Mouse (Mus musculus): Measurements from ENCODE around the gene Frmpd2. TPM values are rescaled to one million over a fixed set of nuclear protein-coding genes. Genes with fewer than 3 reads are reported as not detected.

Frmpd2 gene
- polyA plus RNA-seq, 1 experiment: 11.2 TPM

DNA sequence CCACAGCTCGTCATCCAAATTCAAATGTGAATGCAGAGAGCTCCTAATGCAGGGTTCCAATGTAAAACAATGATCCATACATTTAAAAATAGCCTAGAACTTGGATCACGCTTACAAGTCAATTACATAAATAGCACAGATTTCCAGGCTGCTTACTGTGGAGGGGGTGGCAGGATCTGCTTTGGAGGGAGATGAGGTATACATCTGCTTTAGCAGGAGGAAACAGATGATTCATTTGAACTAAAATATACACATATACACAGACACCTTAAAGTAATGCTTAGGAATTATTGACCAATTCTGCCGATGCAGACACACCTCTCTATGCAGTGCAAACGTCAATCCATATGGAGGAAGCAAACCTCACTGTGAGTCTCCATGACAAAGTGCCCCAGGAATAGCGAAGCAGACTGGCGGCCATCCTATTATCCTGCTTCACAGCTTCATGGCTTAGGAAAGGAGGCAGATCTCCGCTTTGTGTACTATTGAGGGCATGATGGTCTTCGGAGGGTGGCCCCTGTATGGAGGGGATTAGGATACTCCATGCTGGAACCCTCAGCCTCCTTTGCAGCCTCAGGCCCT lies 59.9 kb downstream of the Frmpd2 start:
- H3K4me3 ChIP-seq (ENCODE audit: low read depth, low read length): no peak overlapping the region
- H3K9me3 ChIP-seq (replicated peaks; ENCODE audit: control insufficient read depth, insufficient read depth, low read length, poor library complexity, severe bottlenecking): no peaks in the 10 kb centered on the region
- H3K36me3 ChIP-seq (ENCODE audit: control insufficient read depth, insufficient read depth, low read length, poor library complexity, severe bottlenecking): no peaks in the 10 kb centered on the region
- no peaks in the 10 kb centered on the region for H3K4me1 ChIP-seq (ENCODE audit: control insufficient read depth, insufficient read depth, low read length)
- H3K9ac ChIP-seq (ENCODE audit: low read depth, poor library complexity, severe bottlenecking): no peak overlapping the region
- H3K27ac ChIP-seq (ENCODE audit: insufficient read depth, low read length): no peak overlapping the region
- H3K27me3 ChIP-seq (ENCODE audit: control insufficient read depth, insufficient read depth, low read length, poor library complexity, severe bottlenecking): no peaks in the 10 kb centered on the region; the same call in 1 of the 2 replicates
- no peak for TF ChIP-seq POLR2A (IDR thresholded peaks at IDR 0.05; ENCODE audit: insufficient read depth, low read length)
- TF ChIP-seq EP300 (IDR thresholded peaks at IDR 0.05; ENCODE audit: insufficient read depth, low read depth, low read length): no peak
- no peak for TF ChIP-seq CTCF (IDR thresholded peaks at IDR 0.05; ENCODE audit: low read depth, low read length)

DNA sequence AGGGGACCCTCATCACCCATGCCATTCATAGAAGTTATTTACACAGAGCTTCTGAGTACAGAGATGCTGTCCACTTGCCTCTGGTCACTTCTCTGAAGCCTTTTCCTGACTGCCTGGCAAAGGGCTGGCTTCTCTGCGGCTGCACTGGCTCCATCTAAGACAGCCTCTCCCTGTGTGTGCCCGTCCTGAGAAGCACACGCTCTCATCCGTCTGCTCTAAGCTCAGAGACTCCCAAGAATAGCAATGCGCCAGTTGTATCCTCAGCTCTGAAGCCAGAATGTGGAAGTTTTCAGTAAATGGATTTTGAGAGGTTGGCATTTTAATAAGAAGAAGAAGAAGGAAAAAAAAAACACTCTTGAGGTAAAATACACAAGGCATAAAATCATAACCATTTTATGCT lies 61.3 kb downstream of the Frmpd2 start:
- Histone ChIP-seq H3K27me3 (ENCODE audit: control insufficient read depth, insufficient read depth, low read length, poor library complexity, severe bottlenecking) (no peaks in the 10 kb centered on the region), H3K36me3 (ENCODE audit: control insufficient read depth, insufficient read depth, low read length, poor library complexity, severe bottlenecking) (no peaks in the 10 kb centered on the region), H3K9me3 (replicated peaks; ENCODE audit: control insufficient read depth, insufficient read depth, low read length, poor library complexity, severe bottlenecking) (no peaks in the 10 kb centered on the region), H3K4me3 (ENCODE audit: low read depth, low read length) (no peak overlapping the region), H3K9ac (ENCODE audit: low read depth, poor library complexity, severe bottlenecking) (no peak overlapping the region), H3K4me1 (ENCODE audit: control insufficient read depth, insufficient read depth, low read length) (no peaks in the 10 kb centered on the region), H3K27ac (ENCODE audit: insufficient read depth, low read length) (no peak overlapping the region)
- TF ChIP-seq EP300 (IDR thresholded peaks at IDR 0.05; ENCODE audit: insufficient read depth, low read depth, low read length): no peak
- TF ChIP-seq CTCF (IDR thresholded peaks at IDR 0.05; ENCODE audit: low read depth, low read length): no peak
- TF ChIP-seq POLR2A (IDR thresholded peaks at IDR 0.05; ENCODE audit: insufficient read depth, low read length): no peak

DNA sequence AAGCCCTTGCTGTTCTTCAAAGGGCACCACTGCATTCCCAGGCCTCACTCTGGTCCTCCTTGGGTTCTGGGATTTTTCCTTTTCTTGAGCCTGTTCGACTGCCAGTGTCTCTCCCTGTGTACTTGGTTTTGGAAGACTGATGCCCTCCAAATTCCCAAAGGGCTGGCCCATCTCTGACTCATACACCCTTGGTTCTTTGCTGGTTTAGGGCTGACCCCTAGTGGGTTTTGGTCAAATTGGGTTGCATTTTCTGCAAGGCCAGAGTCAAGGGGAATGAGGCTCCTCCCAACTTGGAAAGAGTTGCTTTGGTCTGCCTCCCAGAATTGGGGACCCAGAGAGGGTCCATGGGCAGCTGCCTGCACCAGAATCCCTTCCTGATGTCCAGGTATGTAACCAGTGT lies 62.0 kb downstream of the Frmpd2 start:
- H3K4me1 ChIP-seq (ENCODE audit: control insufficient read depth, insufficient read depth, low read length): no peaks in the 10 kb centered on the region
- no peaks in the 10 kb centered on the region for H3K36me3 ChIP-seq (ENCODE audit: control insufficient read depth, insufficient read depth, low read length, poor library complexity, severe bottlenecking)
- TF ChIP-seq EP300 (IDR thresholded peaks at IDR 0.05; ENCODE audit: insufficient read depth, low read depth, low read length) (no peak), POLR2A (IDR thresholded peaks at IDR 0.05; ENCODE audit: insufficient read depth, low read length) (no peak), CTCF (IDR thresholded peaks at IDR 0.05; ENCODE audit: low read depth, low read length) (no peak)
- no peaks in the 10 kb centered on the region for H3K9me3 ChIP-seq (replicated peaks; ENCODE audit: control insufficient read depth, insufficient read depth, low read length, poor library complexity, severe bottlenecking)
- H3K9ac ChIP-seq (ENCODE audit: low read depth, poor library complexity, severe bottlenecking): no peak overlapping the region
- H3K27me3 ChIP-seq (ENCODE audit: control insufficient read depth, insufficient read depth, low read length, poor library complexity, severe bottlenecking): no peaks in the 10 kb centered on the region
- no peak overlapping the region for H3K4me3 ChIP-seq (ENCODE audit: low read depth, low read length)
- no peak overlapping the region for H3K27ac ChIP-seq (ENCODE audit: insufficient read depth, low read length)

DNA sequence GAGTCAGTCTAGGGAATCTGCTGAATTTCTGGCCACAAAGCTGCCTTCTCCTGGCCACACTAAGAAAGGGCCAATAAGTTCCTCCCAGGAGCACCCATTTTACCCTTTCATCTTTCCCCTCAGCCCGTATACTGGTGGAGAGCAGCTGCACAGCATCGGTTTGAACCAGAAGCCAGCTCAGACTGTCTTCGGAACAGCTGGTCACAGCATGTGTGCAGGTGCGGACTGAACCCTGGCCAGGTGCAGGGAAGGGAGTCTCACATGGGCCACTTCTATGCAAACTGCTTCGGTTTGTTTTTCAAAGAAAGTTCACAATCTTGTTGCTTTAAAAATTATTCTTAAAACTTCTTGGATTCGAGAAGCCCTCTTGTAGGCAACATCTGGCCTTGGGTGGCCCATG lies 63.8 kb downstream of the Frmpd2 start:
- H3K27me3 ChIP-seq (ENCODE audit: control insufficient read depth, insufficient read depth, low read length, poor library complexity, severe bottlenecking): no peaks in the 10 kb centered on the region
- no peak overlapping the region for H3K4me3 ChIP-seq (ENCODE audit: low read depth, low read length)
- no peaks in the 10 kb centered on the region for H3K9me3 ChIP-seq (replicated peaks; ENCODE audit: control insufficient read depth, insufficient read depth, low read length, poor library complexity, severe bottlenecking)
- TF ChIP-seq POLR2A (IDR thresholded peaks at IDR 0.05; ENCODE audit: insufficient read depth, low read length): no peak
- TF ChIP-seq CTCF (IDR thresholded peaks at IDR 0.05; ENCODE audit: low read depth, low read length): no peak
- TF ChIP-seq EP300 (IDR thresholded peaks at IDR 0.05; ENCODE audit: insufficient read depth, low read depth, low read length): no peak
- no peaks in the 10 kb centered on the region for H3K4me1 ChIP-seq (ENCODE audit: control insufficient read depth, insufficient read depth, low read length)
- H3K36me3 ChIP-seq (ENCODE audit: control insufficient read depth, insufficient read depth, low read length, poor library complexity, severe bottlenecking): no peaks in the 10 kb centered on the region
- H3K27ac ChIP-seq (ENCODE audit: insufficient read depth, low read length): no peak overlapping the region
- H3K9ac ChIP-seq (ENCODE audit: low read depth, poor library complexity, severe bottlenecking): no peak overlapping the region

DNA sequence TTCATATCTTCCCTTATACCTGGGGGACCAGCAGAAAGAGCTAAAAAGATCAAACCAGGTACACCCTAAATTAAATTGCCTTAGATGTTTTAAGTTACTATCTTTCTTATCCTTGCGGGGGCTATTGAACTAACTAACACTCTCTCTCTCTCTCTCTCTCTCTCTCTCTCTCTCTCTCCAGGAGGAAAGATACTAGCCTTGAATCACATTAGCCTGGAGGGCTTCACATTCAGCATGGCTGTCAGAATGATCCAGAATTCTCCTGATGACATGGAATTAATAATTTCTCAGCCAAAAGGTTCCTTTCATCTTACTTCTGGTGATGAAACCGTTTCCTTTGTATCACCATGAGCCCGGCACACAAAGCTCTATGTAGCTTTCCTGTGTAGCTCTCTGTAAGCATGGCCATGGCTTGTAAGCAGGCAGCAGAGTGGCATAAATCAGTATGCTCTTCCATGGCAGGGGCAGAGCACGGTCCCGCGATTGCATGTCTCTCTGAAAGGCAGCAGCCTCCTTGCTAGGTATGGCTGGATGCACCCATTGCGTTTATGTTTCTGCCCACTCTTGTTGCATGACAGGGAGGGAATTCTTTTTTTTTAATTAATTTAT lies 68.2 kb downstream of the Frmpd2 start:
- no peaks in the 10 kb centered on the region for H3K27me3 ChIP-seq (ENCODE audit: control insufficient read depth, insufficient read depth, low read length, poor library complexity, severe bottlenecking)
- H3K36me3 ChIP-seq (ENCODE audit: control insufficient read depth, insufficient read depth, low read length, poor library complexity, severe bottlenecking): no peaks in the 10 kb centered on the region
- H3K4me3 ChIP-seq (ENCODE audit: low read depth, low read length): no peak overlapping the region
- no peak for TF ChIP-seq EP300 (IDR thresholded peaks at IDR 0.05; ENCODE audit: insufficient read depth, low read depth, low read length)
- no peak for TF ChIP-seq POLR2A (IDR thresholded peaks at IDR 0.05; ENCODE audit: insufficient read depth, low read length)
- no peak for TF ChIP-seq CTCF (IDR thresholded peaks at IDR 0.05; ENCODE audit: low read depth, low read length)
- H3K27ac ChIP-seq (ENCODE audit: insufficient read depth, low read length): no peak overlapping the region
- H3K4me1 ChIP-seq (ENCODE audit: control insufficient read depth, insufficient read depth, low read length): no peaks in the 10 kb centered on the region
- H3K9ac ChIP-seq (ENCODE audit: low read depth, poor library complexity, severe bottlenecking): no peak overlapping the region
- H3K9me3 ChIP-seq (replicated peaks; ENCODE audit: control insufficient read depth, insufficient read depth, low read length, poor library complexity, severe bottlenecking): no peaks in the 10 kb centered on the region

DNA sequence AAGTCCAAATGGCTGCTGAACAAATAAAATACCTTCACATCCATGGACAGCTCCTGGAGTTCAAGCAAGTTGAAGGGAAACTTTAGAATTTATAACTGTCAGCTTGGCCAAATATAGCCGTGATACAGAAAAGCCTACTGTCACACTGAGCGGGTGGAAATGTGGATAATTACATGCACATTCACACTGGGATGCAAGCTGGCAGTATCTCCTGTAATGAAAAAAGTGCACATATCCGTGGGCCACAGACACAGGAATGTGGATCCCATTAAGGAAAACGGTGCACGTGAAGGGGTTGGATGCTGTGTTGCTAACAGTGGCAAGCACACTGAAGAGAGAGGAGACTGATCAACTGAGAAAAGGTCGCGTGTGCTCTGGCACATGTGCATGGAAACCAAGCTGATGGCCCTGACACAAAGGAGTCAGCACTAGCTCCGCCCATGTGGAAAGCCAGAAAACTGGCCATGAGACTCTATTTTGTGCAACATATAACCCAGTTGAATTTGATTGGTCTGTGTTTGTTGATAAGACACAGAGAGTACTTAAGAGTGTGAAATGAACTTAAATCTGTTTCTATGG lies 74.2 kb downstream of the Frmpd2 start:
- TF ChIP-seq POLR2A (IDR thresholded peaks at IDR 0.05; ENCODE audit: insufficient read depth, low read length): no peak
- no peak for TF ChIP-seq EP300 (IDR thresholded peaks at IDR 0.05; ENCODE audit: insufficient read depth, low read depth, low read length)
- TF ChIP-seq CTCF (IDR thresholded peaks at IDR 0.05; ENCODE audit: low read depth, low read length): no peak
- H3K27ac ChIP-seq (ENCODE audit: insufficient read depth, low read length): no peak overlapping the region
- no peaks in the 10 kb centered on the region for H3K4me1 ChIP-seq (ENCODE audit: control insufficient read depth, insufficient read depth, low read length)
- H3K4me3 ChIP-seq (ENCODE audit: low read depth, low read length): no peak overlapping the region
- H3K9me3 ChIP-seq (replicated peaks; ENCODE audit: control insufficient read depth, insufficient read depth, low read length, poor library complexity, severe bottlenecking): no peaks in the 10 kb centered on the region
- no peak overlapping the region for H3K9ac ChIP-seq (ENCODE audit: low read depth, poor library complexity, severe bottlenecking)
- H3K36me3 ChIP-seq (ENCODE audit: control insufficient read depth, insufficient read depth, low read length, poor library complexity, severe bottlenecking): no peaks in the 10 kb centered on the region
- no peaks in the 10 kb centered on the region for H3K27me3 ChIP-seq (ENCODE audit: control insufficient read depth, insufficient read depth, low read length, poor library complexity, severe bottlenecking)

Data from ES-Bruce4 (cell line).